Mouse (Mus musculus): Measurements from ENCODE around the gene Zfp334.

The Zfp334 gene

GRCm38 (mm10) chr2:165387844-165388495 is at the start of gene Zfp334:
Gene Zfp334, minus strand, starts transcription at chr2:165388259.
- peak; percentile 95 for DNase-seq

DNA sequence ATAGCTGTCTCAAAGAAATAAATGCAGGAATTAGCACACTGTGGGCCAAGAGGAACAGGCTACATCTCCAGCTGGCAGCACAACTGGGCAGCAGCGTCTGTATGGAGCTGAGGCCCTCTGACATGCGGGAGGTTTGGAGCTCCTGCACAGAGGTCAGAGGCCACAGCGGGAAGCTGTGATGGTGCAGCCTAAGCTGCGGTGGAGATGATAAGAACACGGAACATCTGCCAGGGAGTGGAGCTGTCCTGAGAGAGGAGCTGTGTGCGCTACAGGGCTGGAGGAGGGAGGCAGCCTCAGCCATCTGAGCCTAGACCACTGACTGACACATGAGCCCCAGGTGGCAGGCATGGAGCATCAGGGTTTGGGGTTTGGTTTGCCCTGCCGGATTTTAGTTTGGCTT is 40.6 kb upstream of the Zfp334 start:
- DNase-seq: no peak

- no peak for DNase-seq
Observed at GRCm38 (mm10) chr2:165420195-165420594, 32.1 kb upstream of the Zfp334 start.

GRCm38 (mm10) chr2:165419670-165420111 is 31.6 kb upstream of the Zfp334 start:
- peak; percentile 34 for DNase-seq

GRCm38 (mm10) chr2:165418577-165418976 is 30.5 kb upstream of the Zfp334 start:
- no peak for DNase-seq

DNA sequence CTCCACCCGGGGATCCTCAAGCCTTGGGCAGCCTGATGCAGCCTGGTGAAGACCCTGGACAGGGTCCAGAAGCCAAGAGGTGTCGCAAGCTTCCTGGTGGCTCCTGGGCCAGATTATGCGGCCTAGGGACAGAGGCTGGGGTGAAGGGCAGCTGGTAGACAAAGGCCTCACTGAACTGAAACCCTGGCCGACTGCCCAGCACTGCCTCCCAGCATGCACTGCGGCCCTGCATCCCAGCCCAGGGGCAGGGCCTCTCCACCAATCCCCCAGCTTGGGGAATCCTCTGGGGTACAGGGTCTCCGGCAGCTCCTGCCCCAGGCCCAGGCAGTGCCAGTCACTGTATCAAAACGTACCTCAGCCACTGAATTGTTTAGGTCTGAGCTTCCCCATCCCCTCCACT is 29.2 kb upstream of the Zfp334 start:
- DNase-seq: peak; percentile 28

GRCm38 (mm10) chr2:165415795-165416194 is 27.7 kb upstream of the Zfp334 start:
- DNase-seq: no peak

DNA sequence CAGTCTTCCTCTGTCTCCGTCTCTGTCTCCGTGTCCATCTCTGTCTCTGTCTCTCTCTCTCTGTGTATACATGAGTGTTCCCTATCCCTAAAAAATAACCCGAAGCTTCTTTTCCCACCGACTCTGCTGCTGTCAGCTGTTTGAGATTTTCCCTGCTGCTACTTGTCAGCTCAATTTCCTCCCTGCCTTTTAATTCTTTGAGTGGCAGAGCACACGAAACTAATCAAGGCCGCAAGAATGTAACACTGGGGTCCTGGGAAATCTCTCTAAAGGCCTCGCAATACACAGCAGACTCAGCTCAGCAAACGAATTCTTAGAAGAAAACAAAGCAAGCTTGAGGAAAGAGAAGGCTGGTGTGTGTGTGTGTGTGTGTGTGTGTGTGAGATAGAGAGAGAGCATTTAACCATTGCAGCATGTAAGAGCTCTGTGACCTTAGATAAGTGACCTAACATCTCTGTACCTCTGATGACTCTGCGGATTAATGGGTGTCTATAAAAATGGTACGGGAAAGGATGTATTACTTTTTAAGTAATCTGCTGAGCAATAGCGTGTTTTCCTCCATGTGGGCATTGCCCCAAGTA is 27.2 kb upstream of the Zfp334 start:
- DNase-seq: no peak

DNA sequence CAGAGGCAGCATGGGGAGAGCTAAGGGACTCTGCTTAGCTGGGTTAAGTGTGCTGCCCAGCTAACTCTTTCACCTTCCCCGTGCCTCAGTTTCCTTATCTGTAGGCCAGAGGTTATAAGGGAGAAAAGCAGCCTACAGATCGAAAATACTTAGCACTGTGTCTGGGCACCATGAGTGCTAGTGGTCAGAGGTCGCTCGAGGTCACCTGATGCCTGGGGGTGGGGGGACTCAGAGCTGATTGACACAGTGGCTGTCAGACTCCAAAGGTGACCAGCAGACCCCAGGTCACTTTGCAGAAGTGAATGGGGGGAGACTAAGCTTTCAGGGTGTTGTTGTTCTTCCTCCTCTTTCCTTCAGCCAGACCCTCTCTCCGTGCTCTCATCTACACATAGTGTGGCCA is 26.3 kb upstream of the Zfp334 start:
- DNase-seq: no peak

DNA sequence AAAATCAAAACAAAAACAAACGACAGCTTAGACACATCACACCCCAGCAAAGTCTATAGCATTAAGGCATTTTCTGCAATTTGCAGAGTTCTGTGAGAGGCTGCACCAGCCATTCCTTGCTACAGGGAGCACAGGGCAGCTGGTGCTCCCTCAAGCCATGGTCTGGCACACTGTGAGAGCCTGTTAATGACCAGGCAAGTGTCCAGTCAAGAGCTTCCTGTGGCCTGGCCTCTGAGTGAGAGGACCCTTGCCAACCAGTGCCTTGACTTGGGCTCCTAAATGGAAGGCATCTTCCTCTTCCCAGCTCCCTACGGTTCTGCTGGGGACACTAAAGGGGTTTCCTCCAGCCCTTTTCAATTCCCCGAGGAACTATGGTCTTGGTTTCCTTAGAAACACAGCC is 25.8 kb upstream of the Zfp334 start:
- peak; percentile 44 for DNase-seq

GRCm38 (mm10) chr2:165407700-165408301 is 19.7 kb upstream of the Zfp334 start:
- peak; percentile 79 for DNase-seq

GRCm38 (mm10) chr2:165405351-165405750 is 17.3 kb upstream of the Zfp334 start:
- no peak for DNase-seq

DNA sequence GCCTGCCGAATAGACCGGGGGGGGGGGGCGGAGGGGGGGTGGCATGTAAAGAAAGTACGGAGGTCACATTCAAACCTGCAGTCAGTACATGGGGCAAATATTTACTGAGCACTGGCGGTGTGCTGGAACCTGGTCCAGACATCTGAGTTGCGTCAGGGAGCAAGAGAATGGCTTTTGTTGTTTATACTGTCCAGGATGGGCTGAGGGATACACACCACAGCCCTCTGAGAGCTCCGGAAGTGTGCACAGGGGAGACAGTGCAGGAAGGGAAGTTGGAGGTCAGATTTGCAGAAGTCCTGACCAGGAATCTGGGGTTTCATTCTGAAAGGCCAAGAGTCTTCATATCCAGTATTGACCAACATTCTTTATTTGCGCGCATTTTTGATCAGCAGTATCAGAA is 16.9 kb upstream of the Zfp334 start:
- no peak for DNase-seq

DNA sequence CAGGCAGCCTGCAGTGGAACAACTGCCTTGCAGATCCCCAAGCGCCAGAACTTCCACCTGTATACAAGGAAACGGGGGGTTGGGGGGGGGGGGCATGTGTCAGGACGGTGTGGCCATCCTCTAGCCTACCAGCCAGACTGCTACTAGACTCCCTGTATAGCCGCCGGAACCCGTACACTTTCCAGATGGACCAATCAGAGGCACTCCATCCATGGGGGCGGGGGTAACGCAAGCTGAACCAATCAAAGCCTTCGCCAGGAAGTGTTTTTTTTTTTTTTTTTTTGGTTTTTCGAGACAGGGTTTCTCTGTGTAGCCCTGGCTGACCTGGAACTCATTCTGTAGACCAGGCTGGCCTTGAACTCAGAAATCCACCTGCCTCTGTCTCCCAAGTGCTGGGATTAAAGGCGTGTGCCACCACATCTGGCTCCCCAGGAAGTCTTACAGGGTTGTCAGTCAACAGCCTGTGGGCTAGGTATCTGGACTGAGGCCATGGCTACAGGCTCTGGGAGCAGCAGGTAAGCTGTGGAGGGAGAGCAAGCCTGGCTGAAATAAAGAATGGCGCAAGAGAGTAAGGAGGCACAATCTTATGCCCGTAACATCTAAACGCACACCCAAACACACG is 10.2 kb upstream of the Zfp334 start:
- DNase-seq: no peak

- DNase-seq: no peak
Observed at GRCm38 (mm10) chr2:165397502-165398163, 9.6 kb upstream of the Zfp334 start.

DNA sequence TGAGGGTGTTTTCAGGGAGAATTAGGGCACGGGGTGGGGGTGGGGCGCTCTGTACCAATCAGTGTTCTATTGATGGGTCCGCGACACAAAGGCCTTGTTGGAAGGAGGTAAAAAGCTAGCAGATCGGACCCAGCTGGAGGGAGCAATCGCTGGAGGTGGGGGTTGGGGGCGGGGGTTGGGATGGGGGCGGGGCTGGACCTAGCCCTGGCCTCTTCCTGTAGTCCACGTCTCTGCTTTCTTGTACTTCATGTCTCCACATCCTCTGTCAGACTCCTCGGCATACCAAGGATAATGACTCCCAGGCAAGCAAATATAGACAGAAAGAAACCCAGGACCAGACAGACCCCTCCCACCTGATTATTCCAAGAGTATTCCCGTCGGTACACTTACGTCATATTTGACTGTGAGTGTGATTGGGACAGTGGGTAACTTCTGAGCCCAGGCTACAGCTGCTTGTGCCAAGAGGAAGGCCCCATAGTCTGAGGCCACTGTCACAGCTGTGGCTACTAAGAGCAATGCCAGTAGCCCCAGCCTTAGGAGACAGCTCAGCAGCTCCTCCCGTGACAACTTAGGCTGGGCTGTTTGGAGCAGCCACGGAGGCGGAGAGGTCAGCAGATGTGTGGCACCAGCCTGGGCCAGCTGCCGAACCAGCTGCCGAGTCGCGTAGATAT is 8.9 kb upstream of the Zfp334 start:
- DNase-seq: no peak

GRCm38 (mm10) chr2:165392156-165392555 is 4.1 kb upstream of the Zfp334 start:
- no peak for DNase-seq

DNA sequence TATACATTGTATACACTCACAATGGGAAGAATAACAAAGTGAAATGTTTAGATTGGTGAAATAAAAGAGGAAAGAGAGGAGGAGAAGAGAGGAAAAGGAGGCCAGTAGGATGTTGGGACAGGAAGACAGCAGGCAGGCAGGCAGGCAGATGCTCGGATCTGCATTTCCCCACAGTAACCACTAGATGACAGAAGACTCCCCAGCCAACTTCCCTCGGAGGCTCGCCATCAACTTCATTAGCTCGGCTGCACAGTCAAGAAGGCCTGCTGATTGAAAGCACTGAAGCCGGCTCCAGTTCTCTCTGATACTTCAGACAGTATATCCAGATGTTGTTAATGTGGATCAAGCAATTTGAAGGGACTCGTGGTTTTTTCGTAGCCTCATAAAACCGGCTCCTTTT is 3.5 kb upstream of the Zfp334 start:
- DNase-seq: peak; percentile 39

DNA sequence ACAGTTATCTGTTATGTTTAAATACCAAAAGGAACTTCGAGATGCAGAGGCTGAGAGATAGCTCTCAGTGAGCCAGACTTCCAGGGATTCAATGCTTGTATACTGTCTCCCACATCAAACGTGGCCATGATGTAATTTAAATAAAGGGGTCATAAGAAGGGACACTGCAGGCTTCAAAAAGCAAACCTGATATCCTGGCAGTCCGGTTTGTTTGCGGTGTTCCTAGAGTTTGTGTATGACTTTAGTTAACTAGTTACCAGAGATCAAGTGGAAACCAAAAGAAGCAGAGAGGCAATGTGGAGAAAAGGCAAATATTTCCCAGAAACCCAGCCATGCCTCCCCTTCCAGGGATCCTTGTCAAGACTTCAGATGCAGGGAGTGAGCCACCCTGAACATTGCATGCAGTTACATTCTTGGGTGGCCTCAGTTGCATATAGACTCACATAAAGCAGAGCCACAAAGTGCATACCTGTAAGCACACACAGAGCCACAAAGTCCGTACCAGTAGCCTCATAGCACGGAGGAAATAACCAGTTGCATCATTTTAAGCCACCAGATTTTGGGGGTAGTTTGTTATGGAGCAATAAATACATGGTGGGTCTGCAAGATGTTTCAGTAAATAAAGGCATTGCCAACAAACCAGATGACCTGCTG is 1.4 kb upstream of the Zfp334 start:
- no peak for DNase-seq

- DNase-seq: no peak
Observed at GRCm38 (mm10) chr2:165387370-165387769, 689 bp downstream of the Zfp334 start.

GRCm38 (mm10) chr2:165380050-165380449 is 8.0 kb downstream of the Zfp334 start:
- no peak for DNase-seq

DNA sequence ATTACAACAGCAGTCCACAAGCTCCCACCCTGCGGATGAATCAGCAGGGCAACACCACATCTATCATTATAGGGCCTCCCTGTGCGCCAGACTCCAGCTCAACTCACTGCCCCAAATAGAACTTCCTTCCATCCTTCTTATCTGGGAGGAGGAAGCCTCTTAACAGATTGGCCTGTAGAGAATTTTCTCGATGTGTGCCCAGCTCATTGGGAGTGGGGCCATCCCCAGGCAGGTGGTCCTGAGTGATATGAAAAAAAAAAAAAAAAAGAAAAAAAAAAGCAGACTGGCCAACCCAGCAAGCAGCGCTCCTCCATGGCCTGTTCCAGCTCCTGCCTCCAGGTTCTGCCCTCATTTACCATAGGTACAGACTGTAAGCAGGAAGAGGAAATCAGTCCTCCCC is 12.1 kb downstream of the Zfp334 start:
- DNase-seq: no peak
